Mouse (Mus musculus) MEL (cell line): Measurements from ENCODE around the gene Pjvk.
A peak's percentile ranks its signal among the peaks of the same experiment; 100 is the strongest.

Experiments
- CHD2 ChIP-seq: IDR thresholded peaks from 2 replicates; pipeline ENCODE4 v1.6.1; 2011; ENCODE audit warnings: low read length, improper control_type of control experiment
- CTCF ChIP-seq, 3 experiments: IDR thresholded peaks in 2 of 3; conservative IDR thresholded peaks in 1 of 3; 2 replicates each; pipeline ENCODE4 v1.5.1; 2011 to 2012; ENCODE audit warnings: low read length in 3 of 3, low read depth in 2 of 3, mild to moderate bottlenecking in 2 of 3, improper control_type of control experiment in 1 of 3, inconsistent platforms in 1 of 3, mixed read lengths in 1 of 3, moderate library complexity in 1 of 3; ENCODE audit not compliant: control insufficient read depth in 1 of 3, insufficient read depth in 1 of 3, poor library complexity in 1 of 3, severe bottlenecking in 1 of 3
- EP300 ChIP-seq, 2 experiments: IDR thresholded peaks; 2 replicates each; pipeline ENCODE4 v1.6.1; 2011; ENCODE audit warnings: improper control_type of control experiment in 2 of 2, low read length in 2 of 2, low read depth in 1 of 2, mild to moderate bottlenecking in 1 of 2
- MAZ ChIP-seq: IDR thresholded peaks from 2 replicates; pipeline ENCODE4 v1.6.1; 2012; ENCODE audit warnings: low read depth, mild to moderate bottlenecking, inconsistent platforms, low read length, improper control_type of control experiment
- MXI1 ChIP-seq: IDR thresholded peaks from 2 replicates; pipeline ENCODE4 v1.6.1; 2011; ENCODE audit warnings: mild to moderate bottlenecking, low read depth, low read length, improper control_type of control experiment
- POLR2A ChIP-seq, 2 experiments: IDR thresholded peaks; 2 replicates each; pipeline ENCODE4 v1.6.1; 2011 to 2012; ENCODE audit warnings: low read length in 2 of 2, mild to moderate bottlenecking in 2 of 2, control low read depth in 1 of 2, improper control_type of control experiment in 1 of 2, low read depth in 1 of 2, moderate library complexity in 1 of 2; ENCODE audit not compliant: control insufficient read depth in 1 of 2, insufficient read depth in 1 of 2, poor library complexity in 1 of 2
- POLR2AphosphoS5 ChIP-seq: IDR thresholded peaks from 2 replicates; pipeline ENCODE4 v1.6.1; 2012; ENCODE audit warnings: low read depth, borderline replicate concordance, mild to moderate bottlenecking, inconsistent platforms, low read length, moderate library complexity, mixed read lengths
- RAD21 ChIP-seq: IDR thresholded peaks from 2 replicates; pipeline ENCODE4 v1.6.1; 2011; ENCODE audit warnings: mild to moderate bottlenecking, low read depth, low read length, improper control_type of control experiment
- SIN3A ChIP-seq: IDR thresholded peaks from 2 replicates; pipeline ENCODE4 v1.6.1; 2012; ENCODE audit warnings: low read length, improper control_type of control experiment, inconsistent platforms
- SMC3 ChIP-seq: IDR thresholded peaks from 2 replicates; pipeline ENCODE4 v1.6.1; 2011; ENCODE audit warnings: low read depth, low read length, improper control_type of control experiment
- TAL1 ChIP-seq: IDR thresholded peaks from 2 replicates; pipeline ENCODE4 v1.6.1; 2012; ENCODE audit warnings: mild to moderate bottlenecking, inconsistent platforms, low read length, moderate library complexity, mixed read lengths
- UBTF ChIP-seq: IDR thresholded peaks from 2 replicates; pipeline ENCODE4 v1.6.1; 2012; ENCODE audit warnings: low read depth, mild to moderate bottlenecking, inconsistent platforms, low read length, improper control_type of control experiment, moderate library complexity, borderline replicate concordance; ENCODE audit not compliant: insufficient read depth
- USF1 ChIP-seq: IDR thresholded peaks from 2 replicates; pipeline ENCODE4 v1.6.1; 2014; ENCODE audit warnings: low read depth, mild to moderate bottlenecking, inconsistent platforms, low read length, improper control_type of control experiment, moderate library complexity
- ZMIZ1 ChIP-seq: IDR thresholded peaks from 2 replicates; pipeline ENCODE4 v1.6.1; 2012; ENCODE audit warnings: low read depth, mild to moderate bottlenecking, inconsistent platforms, low read length, improper control_type of control experiment, moderate library complexity

- TF ChIP-seq CTCF (IDR thresholded peaks at IDR 0.05 in 2 of 3, conservative IDR thresholded peaks at IDR 0.05 in 1 of 3; ENCODE audit: control insufficient read depth in 1 of 3, insufficient read depth in 1 of 3, low read depth in 2 of 3, low read length in 3 of 3, poor library complexity in 1 of 3, severe bottlenecking in 1 of 3) (peak; percentile 19 to 49 (median 41); a peak in 4 of 6 replicates), UBTF (no peak), MXI1 (no peak), TAL1 (no peak), SMC3 (no peak), ZMIZ1 (no peak), USF1 (no peak), SIN3A (no peak), RAD21 (peak; percentile 17; the same call in 1 of the 2 replicates), MAZ (no peak), CHD2 (no peak), EP300 (IDR thresholded peaks at IDR 0.05; ENCODE audit: low read depth in 1 of 2, low read length in 2 of 2) (no peak), POLR2A (IDR thresholded peaks at IDR 0.05; ENCODE audit: control insufficient read depth in 1 of 2, insufficient read depth in 1 of 2, low read depth in 1 of 2, low read length in 2 of 2, poor library complexity in 1 of 2) (no peak), POLR2AphosphoS5 (no peak)
These were observed 4.8 kb downstream of the Pjvk start for GRCm38 (mm10) chr2:76653070-76653469.
